Mouse (Mus musculus) forebrain, embryonic 14.5 days (tissue): ENCODE data around the gene Tmem130. TPM values are rescaled to one million over a fixed set of nuclear protein-coding genes. Genes with fewer than 3 reads are reported as not detected.
"Not testable (repeated sequence)": the region's sequence is repeated elsewhere in the genome, so short reads cannot be mapped to it uniquely, and the experiment has no call there.

Experiments used
- ATAC-seq: fragments of 200-750 bp; cut with Nextera tagmentation; 2 replicates; pipeline ENCODE4 v1.8.0; 2017; ENCODE audit warnings: mild to moderate bottlenecking, moderate library complexity
- DNase-seq: peaks from one replicate; pipeline ENCODE4 v3.0.0-alpha.2; 2015; ENCODE audit warnings: low spot score
- H3K27ac ChIP-seq: fragments of 300-500 bp; sonication (generic); 2 replicates; pipeline ENCODE4 v1.5.1; 2014; ENCODE audit warnings: low read depth, mild to moderate bottlenecking, control low read depth, low read length, moderate library complexity
- H3K27me3 ChIP-seq: fragments of 300-500 bp; sonication (generic); replicated peaks from 2 replicates; pipeline ENCODE4 v1.6.1; 2014; ENCODE audit warnings: low read length, control low read depth, mixed read lengths; ENCODE audit not compliant: control insufficient read depth, insufficient read depth
- H3K36me3 ChIP-seq: fragments of 300-500 bp; sonication (generic); 2 replicates; pipeline ENCODE4 v1.6.1; 2014; ENCODE audit warnings: low read length, control low read depth; ENCODE audit not compliant: control insufficient read depth, insufficient read depth
- H3K4me1 ChIP-seq: fragments of 300-500 bp; sonication (generic); 2 replicates; pipeline ENCODE4 v1.6.1; 2014; ENCODE audit warnings: antibody characterized with exemption, low read length, control low read depth; ENCODE audit not compliant: control insufficient read depth, insufficient read depth
- H3K4me2 ChIP-seq: fragments of 300-500 bp; sonication (generic); 2 replicates; pipeline ENCODE4 v1.6.1; 2014; ENCODE audit warnings: mild to moderate bottlenecking, control low read depth, low read length
- H3K4me3 ChIP-seq: fragments of 300-500 bp; sonication (generic); 2 replicates; pipeline ENCODE4 v1.5.1; 2014; ENCODE audit warnings: low read depth, low read length, control low read depth
- H3K9ac ChIP-seq: fragments of 300-500 bp; sonication (generic); 2 replicates; pipeline ENCODE4 v1.6.1; 2014; ENCODE audit warnings: mild to moderate bottlenecking, low read length, control low read depth, moderate library complexity
- H3K9me3 ChIP-seq: fragments of 300-500 bp; sonication (generic); replicated peaks from 2 replicates; pipeline ENCODE4 v1.6.1; 2016; ENCODE audit warnings: low read length, control low read depth, mixed read lengths; ENCODE audit not compliant: control insufficient read depth
- WGBS: fragments of 180-500 bp; shearing (Covaris S2); extraction: QIAGEN DNeasy Blood & Tissue Kit; methylation state at CpG from one replicate; pipeline ENCODE4 v1.1.7; 2014; 5-methylcytosine and 5-hydroxymethylcytosine counted together
- polyA plus RNA-seq: library from polyadenylated mRNA; unstranded; fragments of >200 nt; fragmentation: Nextera tagmentation; extraction: Ambion mirVana; gene quantifications from 2 replicates; pipeline ENCODE4 v1.2.1, GENCODE M21; 2014

The Tmem130 gene
- polyA plus RNA-seq, 1 experiment from 2014 or later = 108 TPM

GRCm38 (mm10) chr5:144773231-144773630 lies 11.6 kb upstream of the Tmem130 start:
- no peak overlapping the region for H3K27ac ChIP-seq
- no peak overlapping the region for H3K9ac ChIP-seq
- H3K4me2 ChIP-seq = no peak overlapping the region
- H3K27me3 ChIP-seq = no peaks in the 10 kb centered on the region
- WGBS = 95% methylated on average over 6 of the region's 6 CpGs
- ATAC-seq (no peak), DNase-seq (no peak)
- no peak overlapping the region for H3K4me3 ChIP-seq
- no peaks in the 10 kb centered on the region for H3K9me3 ChIP-seq
- peaks cover 63% of the 10 kb centered on the region for H3K36me3 ChIP-seq
- peaks cover 9% of the 10 kb centered on the region for H3K4me1 ChIP-seq

DNA sequence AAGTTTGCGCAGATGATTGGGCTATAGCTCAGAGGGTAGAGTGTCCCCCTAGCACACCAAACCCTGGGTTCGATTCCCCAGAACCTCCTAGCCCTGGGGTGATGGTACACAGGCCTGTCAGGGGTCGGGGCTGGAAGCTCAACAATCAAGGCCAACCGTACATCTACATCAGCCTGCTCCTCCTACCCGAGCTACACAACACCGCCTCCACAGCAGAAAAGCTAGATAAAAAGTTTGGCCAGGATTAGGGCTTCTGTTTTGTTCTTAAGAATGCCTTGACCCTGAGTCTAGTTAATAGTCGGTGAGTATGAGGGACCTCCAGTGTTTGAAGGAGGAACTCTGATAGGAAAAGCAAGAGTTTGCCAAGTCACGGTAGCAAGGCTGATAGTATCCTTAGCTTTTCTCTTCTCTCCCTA lies 7.5 kb upstream of the Tmem130 start:
- WGBS = 31% methylated on average over 8 of the region's 8 CpGs

GRCm38 (mm10) chr5:144767911-144768841 lies 6.6 kb upstream of the Tmem130 start:
- peak overlapping the region; percentile 89 for H3K4me2 ChIP-seq
- under 1% methylated on average over 85 of the region's 92 CpGs for WGBS
- peaks cover 19% of the 10 kb centered on the region for H3K36me3 ChIP-seq
- H3K9ac ChIP-seq = peak overlapping the region; percentile 90
- peak overlapping the region; percentile 75 for H3K4me3 ChIP-seq
- peak overlapping the region; percentile 97 for H3K27ac ChIP-seq
- peaks cover 9% of the 10 kb centered on the region for H3K4me1 ChIP-seq
- H3K9me3 ChIP-seq = no peaks in the 10 kb centered on the region
- H3K27me3 ChIP-seq = no peaks in the 10 kb centered on the region
- DNase-seq (peak; percentile 92), ATAC-seq (peak; percentile 93)

More for the DNA sequence above, 7.5 kb upstream of the Tmem130 start:
- H3K4me1 ChIP-seq = peaks cover 9% of the 10 kb centered on the region
- DNase-seq = peak; percentile 12
- H3K27ac ChIP-seq = peak overlapping the region; percentile 97; the same call in 1 of the 2 replicates
- no peaks in the 10 kb centered on the region for H3K27me3 ChIP-seq
- peak overlapping the region; percentile 90 for H3K9ac ChIP-seq
- H3K9me3 ChIP-seq = no peaks in the 10 kb centered on the region
- ATAC-seq = peak; percentile 11; the same call in 1 of the 2 replicates
- peak overlapping the region; percentile 75 for H3K4me3 ChIP-seq
- H3K4me2 ChIP-seq = peak overlapping the region; percentile 89
- H3K36me3 ChIP-seq = peaks cover 25% of the 10 kb centered on the region

GRCm38 (mm10) chr5:144767106-144767798 lies 5.6 kb upstream of the Tmem130 start, which contains the start of gene Trrap:
Gene Trrap, plus strand, starts transcription at chr5:144767732.
- H3K4me1 ChIP-seq, H3K9me3 ChIP-seq, H3K27me3 ChIP-seq, DNase-seq: not testable (repeated sequence)
- H3K36me3 ChIP-seq = peaks cover 12% of the 10 kb centered on the region
- peak; percentile 8 for ATAC-seq
- peak within 1 kb of the TSS; percentile 97 for H3K27ac ChIP-seq
- H3K4me2 ChIP-seq = peak within 1 kb of the TSS; percentile 89
- 73% methylated on average over 15 of the region's 15 CpGs for WGBS
- H3K4me3 ChIP-seq = peak within 1 kb of the TSS; percentile 75
- H3K9ac ChIP-seq = peak within 1 kb of the TSS; percentile 90

GRCm38 (mm10) chr5:144766646-144767045 lies 5.0 kb upstream of the Tmem130 start:
- Histone ChIP-seq H3K9me3 (no peaks in the 10 kb centered on the region), H3K27me3 (0 out of 2 replicates have a peak, but pooled peaks cover 5% of the 10 kb centered on the region), H3K4me2 (no peak overlapping the region), H3K4me1 (peaks cover 9% of the 10 kb centered on the region), H3K4me3 (no peak overlapping the region), H3K9ac (no peak overlapping the region), H3K36me3 (peaks cover 7% of the 10 kb centered on the region), H3K27ac (no peak overlapping the region)
- DNase-seq (no peak), ATAC-seq (no peak)
- WGBS = 89% methylated on average over 11 of the region's 11 CpGs

DNA sequence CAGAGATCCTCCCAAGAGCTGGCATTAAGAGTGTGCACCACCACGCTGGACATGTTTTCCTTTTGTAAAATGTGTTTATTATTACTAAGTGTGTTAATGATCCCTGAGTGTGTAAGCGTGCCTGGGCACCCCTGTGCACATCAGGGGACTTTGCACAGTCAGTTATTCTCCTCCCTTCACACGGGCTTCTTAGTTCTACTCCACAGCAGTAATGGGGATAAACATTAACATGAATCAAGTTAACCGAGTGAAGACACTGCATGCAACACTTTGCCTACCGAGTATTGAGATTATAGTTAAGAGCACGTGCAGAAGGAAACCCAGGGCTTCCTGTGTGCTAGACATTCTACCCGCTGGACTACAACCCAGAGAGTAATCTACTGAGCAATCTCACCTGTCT lies 4.4 kb upstream of the Tmem130 start:
- ATAC-seq (no peak), DNase-seq (no peak)
- Histone ChIP-seq H3K36me3 (peaks cover under 1% of the 10 kb centered on the region; the same call in 1 of the 2 replicates), H3K27me3 (0 out of 2 replicates have a peak, but pooled peaks cover 5% of the 10 kb centered on the region), H3K9ac (no peak overlapping the region), H3K27ac (no peak overlapping the region), H3K4me3 (no peak overlapping the region), H3K9me3 (no peaks in the 10 kb centered on the region), H3K4me2 (no peak overlapping the region), H3K4me1 (peaks cover 9% of the 10 kb centered on the region)
- WGBS = 83% methylated on average over 7 of the region's 7 CpGs

DNA sequence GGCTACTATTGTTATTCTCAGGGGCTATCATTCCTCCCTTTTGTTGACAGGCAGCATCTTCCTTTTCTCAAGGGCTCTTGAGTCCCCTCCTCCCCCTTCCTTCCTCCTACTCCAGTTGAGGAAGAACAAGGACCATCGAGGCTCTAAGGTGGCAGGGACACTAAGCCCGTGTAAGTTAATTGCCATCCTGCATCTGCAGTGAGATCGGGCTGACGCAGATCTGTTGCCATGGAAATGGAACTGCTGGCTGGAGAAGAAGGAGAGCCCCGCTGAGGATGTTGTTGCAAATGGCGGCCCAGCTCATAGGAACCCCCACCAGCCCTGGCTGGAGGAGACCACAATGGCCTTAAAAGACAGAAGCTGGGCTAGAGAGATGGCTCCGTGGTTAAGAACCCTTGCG lies 3.2 kb downstream of the Tmem130 start:
- WGBS = 6% methylated on average over 8 of the region's 8 CpGs
- no peaks in the 10 kb centered on the region for H3K9me3 ChIP-seq
- no peaks in the 10 kb centered on the region for H3K36me3 ChIP-seq
- peaks cover 11% of the 10 kb centered on the region; the same call in 1 of the 2 replicates for H3K4me1 ChIP-seq
- H3K9ac ChIP-seq = peak overlapping the region; percentile 17; the same call in 1 of the 2 replicates
- DNase-seq (peak; percentile 83), ATAC-seq (peak; percentile 68; the same call in 1 of the 2 replicates)
- H3K4me2 ChIP-seq = peak overlapping the region; percentile 62
- H3K27me3 ChIP-seq = 0 out of 2 replicates have a peak, but pooled peaks cover 5% of the 10 kb centered on the region
- H3K27ac ChIP-seq = peak overlapping the region; percentile 80
- no peak overlapping the region for H3K4me3 ChIP-seq

DNA sequence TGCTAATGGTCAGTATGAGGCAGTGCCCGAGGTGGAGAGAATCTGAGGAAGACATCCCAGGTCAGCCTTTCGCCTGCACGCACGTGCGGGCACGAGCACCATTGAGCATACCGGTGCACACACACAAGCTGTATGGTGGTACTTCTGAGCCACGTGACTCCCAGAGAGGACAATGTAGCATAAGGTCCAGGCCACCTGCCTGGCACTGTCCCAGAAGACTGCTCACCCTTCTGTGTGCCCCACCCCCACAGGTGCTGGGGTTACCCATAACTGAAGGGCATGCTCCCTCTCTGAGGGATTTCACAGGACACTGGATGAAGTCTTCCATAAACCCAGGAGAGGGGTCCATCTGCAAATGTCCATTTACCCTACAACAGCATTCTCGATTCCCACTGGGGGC lies 4.2 kb downstream of the Tmem130 start:
- no peak overlapping the region for H3K4me3 ChIP-seq
- WGBS = 92% methylated on average over 9 of the region's 9 CpGs
- 0 out of 2 replicates have a peak, but pooled peaks cover 2% of the 10 kb centered on the region for H3K27me3 ChIP-seq
- DNase-seq = no peak
- no peak overlapping the region for H3K9ac ChIP-seq
- H3K4me1 ChIP-seq = peaks cover 11% of the 10 kb centered on the region; the same call in 1 of the 2 replicates
- no peak overlapping the region for H3K4me2 ChIP-seq
- ATAC-seq = no peak
- H3K36me3 ChIP-seq = no peaks in the 10 kb centered on the region
- H3K27ac ChIP-seq = 0 out of 2 replicates have a peak overlapping the region, but pooled peaks have one; percentile 80
- no peaks in the 10 kb centered on the region for H3K9me3 ChIP-seq
